Mouse (Mus musculus) ES-Bruce4 (cell line): ENCODE measurements at regions not wholly inside any gene's neighbourhood (a gene's known extent, or its start where the extent isn't known, plus 50 kb on each side); places are given as distances from the start of the nearest gene placed in this dataset.

Experiments used
- H3K27ac ChIP-seq: 2 replicates; pipeline ENCODE4 v1.5.1; 2012; ENCODE audit warnings: low read length, inconsistent platforms; ENCODE audit not compliant: insufficient read depth
- H3K27me3 ChIP-seq: 2 replicates; pipeline ENCODE4 v1.6.1; 2012; ENCODE audit warnings: mild to moderate bottlenecking, low read length, inconsistent platforms; ENCODE audit not compliant: control insufficient read depth, poor library complexity, insufficient read depth, severe bottlenecking
- H3K36me3 ChIP-seq: 2 replicates; pipeline ENCODE4 v1.6.1; 2012; ENCODE audit warnings: inconsistent platforms, mild to moderate bottlenecking, low read length, moderate library complexity; ENCODE audit not compliant: control insufficient read depth, poor library complexity, insufficient read depth, severe bottlenecking
- H3K4me1 ChIP-seq: one replicate; pipeline ENCODE4 v1.8.1; 2011; ENCODE audit warnings: low read length; ENCODE audit not compliant: control insufficient read depth, insufficient read depth
- H3K4me3 ChIP-seq: 2 replicates; pipeline ENCODE4 v1.5.1; 2011; ENCODE audit warnings: low read depth, mild to moderate bottlenecking, low read length
- H3K9ac ChIP-seq: 2 replicates; pipeline ENCODE4 v1.6.1; 2012; ENCODE audit warnings: low read depth, mild to moderate bottlenecking, inconsistent platforms; ENCODE audit not compliant: poor library complexity, severe bottlenecking
- H3K9me3 ChIP-seq: replicated peaks from 2 replicates; pipeline ENCODE4 v1.6.1; 2012; ENCODE audit warnings: mild to moderate bottlenecking, low read length, inconsistent platforms; ENCODE audit not compliant: control insufficient read depth, poor library complexity, insufficient read depth, severe bottlenecking
- CTCF ChIP-seq: IDR thresholded peaks from one replicate; pipeline ENCODE4 v1.8.1; 2011; ENCODE audit warnings: low read depth, low read length
- EP300 ChIP-seq: IDR thresholded peaks from 2 replicates; pipeline ENCODE4 v1.6.1; 2011; ENCODE audit warnings: low read depth, low read length; ENCODE audit not compliant: insufficient read depth
- POLR2A ChIP-seq: IDR thresholded peaks from one replicate; pipeline ENCODE4 v1.8.1; 2011; ENCODE audit warnings: low read length; ENCODE audit not compliant: insufficient read depth

DNA sequence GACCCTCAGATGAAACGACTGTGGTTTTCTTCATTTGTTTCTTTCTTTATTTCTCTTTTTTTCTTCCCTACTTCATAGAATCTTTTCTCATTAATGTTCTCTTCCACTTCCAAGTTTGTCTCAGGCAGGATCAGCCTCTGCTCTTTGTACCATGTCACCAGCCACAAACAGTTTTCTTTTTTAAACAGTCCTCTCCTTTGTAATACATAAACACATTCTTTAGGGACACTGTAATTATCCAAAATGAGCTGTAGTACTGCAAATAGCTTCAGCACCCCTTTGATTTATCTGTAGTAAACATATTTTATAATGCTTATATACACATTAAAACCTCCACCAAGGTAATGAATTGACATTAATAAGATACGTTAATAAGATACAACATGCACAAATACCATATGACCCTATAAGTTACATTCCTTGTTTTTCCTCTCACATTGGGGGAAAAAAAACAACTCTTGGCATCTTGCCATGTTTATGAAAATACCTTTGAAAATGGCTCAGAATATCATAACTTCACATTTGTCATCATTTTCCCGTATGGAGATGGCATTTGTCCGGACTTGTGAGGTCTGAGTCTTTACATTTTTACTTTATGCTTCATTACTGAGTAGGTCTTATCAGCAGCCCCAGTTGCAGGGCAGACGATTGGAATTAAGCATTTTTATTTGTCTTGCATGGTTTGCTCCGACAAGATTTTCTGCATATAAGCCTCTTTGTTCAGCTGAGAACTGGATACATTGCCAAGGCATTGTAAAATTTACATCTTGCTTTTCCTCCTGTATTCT is 1070.5 kb downstream of the Diaph3 start:
- Histone ChIP-seq H3K27ac (no peak overlapping the region), H3K4me1 (no peaks in the 10 kb centered on the region), H3K9me3 (no peaks in the 10 kb centered on the region), H3K9ac (no peak overlapping the region), H3K27me3 (no peaks in the 10 kb centered on the region), H3K36me3 (no peaks in the 10 kb centered on the region), H3K4me3 (no peak overlapping the region)
- TF ChIP-seq EP300 (no peak), CTCF (no peak), POLR2A (no peak)

- Histone ChIP-seq H3K9ac (no peak overlapping the region), H3K36me3 (no peaks in the 10 kb centered on the region), H3K27ac (no peak overlapping the region), H3K27me3 (no peaks in the 10 kb centered on the region), H3K9me3 (no peaks in the 10 kb centered on the region), H3K4me1 (no peaks in the 10 kb centered on the region), H3K4me3 (no peak overlapping the region)
- no peak for TF ChIP-seq POLR2A
- TF ChIP-seq CTCF = no peak
- TF ChIP-seq EP300 = no peak
Measured at GRCm38 (mm10) chr14:86069329-86069728, 1071.7 kb downstream of the Diaph3 start.

- no peak overlapping the region for H3K4me3 ChIP-seq
Measured at GRCm38 (mm10) chr14:86067743-86068142, 1073.3 kb downstream of the Diaph3 start.

DNA sequence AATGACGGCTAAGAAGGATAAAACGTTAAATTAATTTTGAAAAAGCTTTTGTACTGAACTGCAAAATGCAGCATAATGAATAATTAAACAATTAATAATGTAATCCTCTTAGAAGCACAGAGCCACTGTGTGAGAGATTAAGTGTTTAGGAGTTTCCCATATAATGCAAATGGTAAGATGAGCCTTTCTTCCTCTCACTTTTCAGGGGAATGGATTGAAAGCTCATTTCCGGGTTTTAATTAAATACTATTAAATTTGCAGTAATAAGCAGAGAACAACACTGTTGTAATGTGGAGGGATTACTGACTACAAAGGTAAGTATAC is 1077.5 kb downstream of the Diaph3 start:
- Histone ChIP-seq H3K9me3 (no peaks in the 10 kb centered on the region), H3K4me1 (no peaks in the 10 kb centered on the region), H3K9ac (no peak overlapping the region), H3K27ac (no peak overlapping the region), H3K4me3 (no peak overlapping the region), H3K27me3 (no peaks in the 10 kb centered on the region), H3K36me3 (no peaks in the 10 kb centered on the region)
- TF ChIP-seq CTCF (no peak), POLR2A (no peak), EP300 (no peak)

More at GRCm38 (mm10) chr14:86067743-86068142, 1073.3 kb downstream of the Diaph3 start:
- Histone ChIP-seq H3K4me1 (no peaks in the 10 kb centered on the region), H3K27me3 (no peaks in the 10 kb centered on the region), H3K27ac (no peak overlapping the region), H3K9ac (no peak overlapping the region), H3K9me3 (no peaks in the 10 kb centered on the region), H3K36me3 (no peaks in the 10 kb centered on the region)
- TF ChIP-seq EP300 (no peak), CTCF (no peak), POLR2A (no peak)

- Histone ChIP-seq H3K27ac (no peak overlapping the region), H3K27me3 (no peaks in the 10 kb centered on the region), H3K9ac (no peak overlapping the region), H3K4me3 (no peak overlapping the region), H3K4me1 (no peaks in the 10 kb centered on the region), H3K36me3 (no peaks in the 10 kb centered on the region), H3K9me3 (no peaks in the 10 kb centered on the region)
- no peak for TF ChIP-seq EP300
Measured at GRCm38 (mm10) chr14:86062885-86063619, 1078.0 kb downstream of the Diaph3 start.

GRCm38 (mm10) chr14:86056991-86057390 is 1084.0 kb downstream of the Diaph3 start:
- no peaks in the 10 kb centered on the region for H3K9me3 ChIP-seq
- no peak overlapping the region for H3K9ac ChIP-seq
- no peak for TF ChIP-seq POLR2A
- no peak for TF ChIP-seq CTCF
- no peak for TF ChIP-seq EP300
- H3K4me3 ChIP-seq = no peak overlapping the region
- no peak overlapping the region for H3K27ac ChIP-seq
- H3K36me3 ChIP-seq = no peaks in the 10 kb centered on the region
- no peaks in the 10 kb centered on the region for H3K27me3 ChIP-seq
- no peaks in the 10 kb centered on the region for H3K4me1 ChIP-seq
